Mouse (Mus musculus) lung, adult 10 weeks (tissue): Measurements from ENCODE around the gene Spata20. TPM values are rescaled to one million over a fixed set of nuclear protein-coding genes. Genes with fewer than 3 reads are reported as not detected.

ENCODE experiments used
- polyA plus RNA-seq: library from polyadenylated mRNA; stranded (reverse); fragments of 350-450 nt; fragmentation: Illumina TruSeq; extraction: RNeasy Lipid Tissue Mini Kit (QIAGEN cat#74804); gene quantifications from one replicate; pipeline ENCODE4 v1.2.3, GENCODE M21; 2014; ENCODE audit warnings: low read depth, low replicate concordance; ENCODE audit not compliant: insufficient read depth

Gene Spata20
- 0.11 TPM for polyA plus RNA-seq

DNA sequence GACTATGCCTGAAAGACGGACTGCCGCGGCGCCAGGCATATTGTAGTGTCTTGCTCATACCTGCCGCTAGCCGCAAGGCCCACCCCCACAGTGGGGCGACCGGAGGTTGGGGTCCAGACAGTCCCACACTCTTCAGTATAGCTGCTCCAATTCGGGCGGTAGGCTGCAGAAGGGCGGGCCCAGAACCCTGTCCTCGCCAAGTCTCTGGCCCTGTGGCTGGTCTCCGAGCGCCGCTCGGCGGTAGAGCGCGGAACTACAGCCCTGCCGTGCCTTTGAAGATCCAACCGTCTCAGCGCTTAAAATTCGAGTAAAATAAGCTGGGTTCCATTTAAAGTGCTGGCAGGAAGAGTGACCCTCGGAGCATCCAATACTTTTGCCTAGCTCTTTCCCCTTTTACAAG, at the start of gene Spata20:
Spata20 (minus strand) TSS at position 179 of the 400 bp plus-strand sequence.

DNA sequence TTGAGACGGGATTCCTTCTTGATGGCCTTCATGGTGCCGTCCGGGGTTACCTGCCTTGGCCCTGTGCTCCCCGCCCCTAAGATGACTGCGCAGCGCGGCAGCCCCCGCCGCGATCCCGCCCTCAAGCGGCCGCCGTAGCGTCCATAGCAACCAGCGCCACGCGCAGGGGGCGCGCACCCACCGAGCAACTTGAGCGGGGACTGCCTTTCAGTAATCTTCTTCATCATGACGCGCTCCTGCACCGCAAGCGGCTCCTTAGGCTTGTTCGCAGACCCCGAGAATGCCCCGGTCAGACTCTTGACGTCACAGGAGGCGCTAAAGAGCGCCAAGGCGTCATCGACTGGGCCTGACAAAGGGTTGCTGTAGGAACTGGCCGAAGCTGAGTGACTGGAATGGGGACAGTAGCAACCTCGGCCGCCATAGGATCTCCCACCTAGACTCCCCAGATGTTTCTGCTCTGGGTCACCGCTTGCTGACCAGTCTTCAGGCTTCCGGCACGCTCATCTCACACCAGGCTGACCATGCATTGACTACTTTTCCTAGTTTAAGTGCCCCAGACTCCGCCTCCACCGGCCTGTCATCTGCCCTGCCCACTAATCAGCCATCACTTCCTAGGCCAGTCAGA, 35.4 kb upstream of the Spata20 start, which contains the start of gene Mycbpap:
Mycbpap (minus strand) TSS at position 524 of the 625 bp plus-strand sequence.

DNA sequence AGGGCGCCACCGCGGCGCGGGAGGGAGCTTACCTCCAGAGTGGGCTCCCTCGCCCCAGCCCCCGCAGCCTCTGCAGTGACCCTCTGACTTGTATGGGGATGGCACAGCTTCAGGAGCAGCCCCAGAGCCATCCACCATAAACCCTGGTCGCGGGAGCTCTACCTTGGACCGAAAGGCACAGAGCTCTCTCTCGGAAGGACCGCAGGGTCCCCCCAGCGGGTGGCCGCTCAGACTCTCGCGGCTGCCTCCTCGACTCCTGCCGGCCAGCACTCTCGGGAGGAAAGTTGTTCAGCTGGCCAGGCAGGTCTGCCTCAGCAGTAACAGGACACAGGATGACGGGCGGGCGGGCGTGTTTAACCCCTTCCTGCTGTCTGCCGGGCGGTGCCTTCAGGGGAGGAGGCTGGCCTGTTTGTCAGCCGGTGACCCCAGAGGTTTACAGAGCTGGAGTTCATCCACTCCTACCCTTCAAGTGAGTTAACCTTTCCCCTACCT, 13.7 kb upstream of the Spata20 start, which contains the start of gene Epn3:
Epn3 (minus strand) TSS at position 314 of the 492 bp plus-strand sequence.

DNA sequence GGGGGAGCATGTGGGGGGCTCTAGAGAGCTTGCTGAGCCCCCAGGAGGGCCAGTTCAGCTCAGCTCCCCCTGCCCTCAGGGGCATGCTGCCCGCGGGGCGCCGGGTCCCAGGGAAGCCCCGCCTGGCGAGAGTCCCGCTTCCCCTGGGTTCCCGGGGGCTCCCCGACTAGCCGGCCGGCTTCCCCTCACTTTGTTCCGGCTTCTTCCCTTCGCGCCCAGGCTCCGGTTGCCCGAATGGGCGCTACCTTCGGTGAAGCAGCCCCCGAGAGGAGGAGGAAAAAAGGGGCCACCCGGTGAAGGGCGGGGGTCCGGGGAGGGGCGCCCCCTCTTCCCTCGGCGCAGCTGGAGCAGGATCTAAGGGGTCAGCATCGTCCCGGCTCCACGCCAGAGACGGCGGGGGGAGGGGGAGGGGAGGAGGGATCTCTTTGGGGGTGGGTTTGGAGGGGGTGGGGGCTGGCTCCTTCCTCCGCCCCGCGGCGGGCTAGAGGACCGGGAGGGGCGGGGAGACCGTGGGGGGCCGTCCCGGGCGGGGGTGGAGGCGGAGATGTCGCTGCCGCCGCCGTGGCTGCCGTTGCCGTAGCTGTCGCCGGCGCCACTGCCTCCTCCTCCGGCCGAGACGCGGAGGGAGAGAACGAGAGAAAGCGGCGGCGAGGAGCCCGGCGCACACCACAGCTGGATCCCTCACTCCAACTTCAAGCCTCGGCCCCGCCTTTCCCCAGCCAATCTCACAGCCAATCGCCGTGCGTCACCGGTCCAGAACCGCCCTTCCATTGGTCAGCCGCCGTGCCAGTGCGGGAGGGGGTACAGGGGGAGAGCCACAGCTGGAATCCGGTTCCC, 12.1 kb downstream of the Spata20 start, which contains the start of gene Cacna1g:
Cacna1g (minus strand) TSS at position 492 of the 837 bp plus-strand sequence.

Other genes starting within 250 kb of the Spata20 start
- gene Wfikkn2, start 240.2 kb downstream of the Spata20 start, polyA plus RNA-seq, result 0.55 TPM
- not detected for gene Gm21885, start 204.3 kb downstream of the Spata20 start, polyA plus RNA-seq
- 42.5 TPM for gene Luc7l3, start 164.2 kb downstream of the Spata20 start, polyA plus RNA-seq
- gene Ankrd40, start 158.2 kb downstream of the Spata20 start, polyA plus RNA-seq, result 89.4 TPM
- gene Abcc3, start 93.2 kb downstream of the Spata20 start, polyA plus RNA-seq, result 21.3 TPM
- gene Cacna1g, start 12.0 kb downstream of the Spata20 start, polyA plus RNA-seq, result 0.23 TPM
- 21.0 TPM for gene Epn3, start 13.8 kb upstream of the Spata20 start, polyA plus RNA-seq
- 9.0 TPM for gene Mycbpap, start 35.6 kb upstream of the Spata20 start, polyA plus RNA-seq
- gene Rsad1, start 63.1 kb upstream of the Spata20 start, polyA plus RNA-seq, result 2.1 TPM
- 20.1 TPM for gene Chad, start 78.9 kb upstream of the Spata20 start, polyA plus RNA-seq
- gene Acsf2, start 115.7 kb upstream of the Spata20 start, polyA plus RNA-seq, result 10.8 TPM
- 32.8 TPM for gene Lrrc59, start 143.6 kb upstream of the Spata20 start, polyA plus RNA-seq
- 76.6 TPM for gene Mrpl27, start 167.6 kb upstream of the Spata20 start, polyA plus RNA-seq
- 0.35 TPM for gene Eme1, start 167.8 kb upstream of the Spata20 start, polyA plus RNA-seq
- gene Xylt2, start 191.3 kb upstream of the Spata20 start, polyA plus RNA-seq, result 9.5 TPM
- gene Gm11541, start 218.3 kb upstream of the Spata20 start, polyA plus RNA-seq, result not detected